Mouse (Mus musculus) liver, postnatal 0 days (tissue): ENCODE results near the gene Cbr2.

Source experiments
- CTCF ChIP-seq: sonication (generic); IDR thresholded peaks from 2 replicates; pipeline ENCODE4 v1.5.1; 2016; ENCODE audit warnings: antibody characterized with exemption, low read depth
- EP300 ChIP-seq: IDR thresholded peaks from 2 replicates; pipeline ENCODE4 v1.6.1; 2016; ENCODE audit warnings: antibody characterized with exemption, low read depth, mild to moderate bottlenecking

GRCm38 (mm10) chr11:120779876-120780275 lies 48.0 kb upstream of the Cbr2 start:
- TF ChIP-seq CTCF (no peak), EP300 (no peak)
